Mouse (Mus musculus) embryo, embryonic 11.5 days (tissue): ENCODE data around the gene Gm49368.
"Not testable (repeated sequence)": the region's sequence is repeated elsewhere in the genome, so short reads cannot be mapped to it uniquely, and the experiment has no call there.

Experiments used
- DNase-seq: peaks from one replicate; pipeline ENCODE4 v3.0.0-alpha.2; 2012; ENCODE audit warnings: low read depth, low spot score

Gm49368 gene

GRCm38 (mm10) chr7:128128741-128129720, 66.5 kb downstream of the Gm49368 start, which contains the start of gene Itgax:
Itgax (plus strand) TSS chr7:128129547.
- DNase-seq, result no peak

- no peak for DNase-seq
These were observed 69.7 kb downstream of the Gm49368 start for GRCm38 (mm10) chr7:128132148-128132547.

- no peak for DNase-seq
These were observed 71.1 kb downstream of the Gm49368 start for GRCm38 (mm10) chr7:128133596-128133995.

GRCm38 (mm10) chr7:128136927-128137326, 74.4 kb downstream of the Gm49368 start:
- DNase-seq, result no peak

- no peak for DNase-seq
These were observed 77.1 kb downstream of the Gm49368 start for GRCm38 (mm10) chr7:128139611-128140010.

- DNase-seq, result no peak
These were observed 88.5 kb downstream of the Gm49368 start for GRCm38 (mm10) chr7:128150970-128151369.

- DNase-seq, result no peak
These were observed 91.6 kb downstream of the Gm49368 start, which contains the start of gene Itgad for GRCm38 (mm10) chr7:128154076-128154475. Itgad (plus strand) TSS chr7:128154376.

GRCm38 (mm10) chr7:128154924-128155323, 92.4 kb downstream of the Gm49368 start:
- DNase-seq, result no peak

- not testable (repeated sequence) for DNase-seq
These were observed 96.3 kb downstream of the Gm49368 start for GRCm38 (mm10) chr7:128158688-128159354.

- no peak for DNase-seq
These were observed 101.5 kb downstream of the Gm49368 start for GRCm38 (mm10) chr7:128164001-128164400.

- no peak for DNase-seq
These were observed 103.9 kb downstream of the Gm49368 start for GRCm38 (mm10) chr7:128166391-128166790.

GRCm38 (mm10) chr7:128169996-128170395, 107.5 kb downstream of the Gm49368 start:
- no peak for DNase-seq
